In genomic region chr2:39007865-39008264, GRCm38 (mm10) we compare ENCODE assay signal across 8 mouse cellular contexts. TPM values are rescaled to one million over a fixed set of nuclear protein-coding genes. Genes with fewer than 3 reads are reported as not detected.
DNase-seq lines count a peak whose midpoint lies in the region; ATAC-seq and TF ChIP-seq lines count a peak whose summit lies in the region.

No protein-coding gene starts in this region.

- TF ChIP-seq POLR2A in brain, embryonic 14.5 days (IDR thresholded peaks at IDR 0.05; ENCODE audit: borderline replicate concordance, extremely low read depth, insufficient read depth, insufficient read length, poor library complexity, severe bottlenecking), result peak; percentile 91

- H3K9ac ChIP-seq in heart, embryonic 11.5 days (ENCODE audit: low read depth, low read length), result peak overlapping the region; percentile 91
- peak overlapping the region; percentile 94 for H3K9ac ChIP-seq in kidney, embryonic 15.5 days

- H3K4me2 ChIP-seq in heart, embryonic 11.5 days, result peak overlapping the region; percentile 85
- H3K4me2 ChIP-seq in kidney, embryonic 15.5 days, result peak overlapping the region; percentile 78

- H3K4me1 ChIP-seq in heart, embryonic 11.5 days (ENCODE audit: control insufficient read depth, insufficient read depth, low read length), result peaks cover 32% of the 10 kb centered on the region
- H3K4me1 ChIP-seq in kidney, embryonic 15.5 days, result peaks cover 57% of the 10 kb centered on the region

- peak; percentile 94 for DNase-seq in CD4-positive helper T cell, adult 2 months (ENCODE audit: low read depth, low spot score)
- peak; percentile 98 for DNase-seq in brain, embryonic 14.5 days (ENCODE audit: low read depth)
- DNase-seq in liver, result peak; percentile 95
- peak; percentile 82 to 90 for DNase-seq in monocyte, adult 2 months (ENCODE audit: low read depth in 1 of 2, low spot score in 2 of 2)
- peak; percentile 88 to 94 for DNase-seq in spleen, postnatal 14 days (ENCODE audit: low spot score in 2 of 2)

- peak overlapping the region; percentile 79 for H3K4me3 ChIP-seq in heart, embryonic 11.5 days (ENCODE audit: low read depth, low read length)
- H3K4me3 ChIP-seq in kidney, embryonic 15.5 days (replicated peaks), result peak overlapping the region; percentile 90

- H3K9me3 ChIP-seq in heart, embryonic 11.5 days (replicated peaks; ENCODE audit: control insufficient read depth, low read length), result no peaks in the 10 kb centered on the region
- no peaks in the 10 kb centered on the region for H3K9me3 ChIP-seq in kidney, embryonic 15.5 days (replicated peaks)

- under 1% methylated on average over 42 of the region's 44 CpGs for WGBS in heart, embryonic 11.5 days (ENCODE audit: insufficient replicate concordance)
- WGBS in kidney, embryonic 15.5 days, result 0% methylated on average over 39 of the region's 44 CpGs

- ATAC-seq in erythroblast, adult 5-6 weeks (replicated peaks; ENCODE audit: low FRiP score, poor library complexity, severe bottlenecking), result peak; percentile 81
- ATAC-seq in heart, embryonic 11.5 days (replicated peaks; ENCODE audit: insufficient number of reproducible peaks, low FRiP score, low TSS enrichment), result peak; percentile 85
- peak; percentile 88 for ATAC-seq in kidney, embryonic 15.5 days (replicated peaks; ENCODE audit: low FRiP score)

- TF ChIP-seq CTCF in brain, embryonic 14.5 days (IDR thresholded peaks at IDR 0.05; ENCODE audit: borderline replicate concordance, extremely low read depth, insufficient read depth, insufficient read length), result no peak

- H3K27ac ChIP-seq in heart, embryonic 11.5 days (ENCODE audit: low read depth, low read length), result peak overlapping the region; percentile 90
- peak overlapping the region; percentile 98 for H3K27ac ChIP-seq in kidney, embryonic 15.5 days

- H3K36me3 ChIP-seq in heart, embryonic 11.5 days (ENCODE audit: control insufficient read depth, insufficient read depth, low read length), result peaks cover 7% of the 10 kb centered on the region
- peaks cover 33% of the 10 kb centered on the region for H3K36me3 ChIP-seq in kidney, embryonic 15.5 days

- H3K27me3 ChIP-seq in heart, embryonic 11.5 days (ENCODE audit: control insufficient read depth, insufficient read depth, low read length), result no peaks in the 10 kb centered on the region
- no peaks in the 10 kb centered on the region for H3K27me3 ChIP-seq in kidney, embryonic 15.5 days

RNA-seq across cellular contexts. Expression of gene Rpl35, which starts 2.4 kb away (rescaled TPM):
- polyA plus RNA-seq in brain, embryonic 14.5 days (2012; rRNA removed), result 432 and 443 TPM in 2 replicates
- total RNA-seq in erythroblast, adult 5-6 weeks (2015; ENCODE audit: low replicate concordance), result 144 and 170 TPM in 2 replicates
- total RNA-seq in erythroblast, adult 5-6 weeks (2017; ENCODE audit: low replicate concordance), result 142 and 181 TPM in 2 replicates
- 768 and 887 TPM in 2 replicates for polyA plus RNA-seq in heart, embryonic 11.5 days (2014; fragmentation: Nextera tagmentation; extraction: Ambion mirVana)
- 1,044 and 1,085 TPM in 2 replicates for polyA plus RNA-seq in kidney, embryonic 15.5 days (2015; fragmentation: Nextera tagmentation; extraction: Ambion mirVana)

RNA-seq across cellular contexts. Expression of gene Arpc5l, which starts 2.7 kb away (rescaled TPM):
- 69.9 and 74.3 TPM in 2 replicates for polyA plus RNA-seq in brain, embryonic 14.5 days (2012; rRNA removed)
- 25.6 and 27.8 TPM in 2 replicates for total RNA-seq in erythroblast, adult 5-6 weeks (2015; ENCODE audit: low replicate concordance)
- total RNA-seq in erythroblast, adult 5-6 weeks (2017; ENCODE audit: low replicate concordance), result 13.5 and 14.1 TPM in 2 replicates
- polyA plus RNA-seq in heart, embryonic 11.5 days (2014; fragmentation: Nextera tagmentation; extraction: Ambion mirVana), result 82.9 and 97.0 TPM in 2 replicates
- 131 and 132 TPM in 2 replicates for polyA plus RNA-seq in kidney, embryonic 15.5 days (2015; fragmentation: Nextera tagmentation; extraction: Ambion mirVana)

RNA-seq across cellular contexts. Expression of gene Wdr38, which starts 10.6 kb away (rescaled TPM):
- polyA plus RNA-seq in brain, embryonic 14.5 days (2012; rRNA removed), result 1.2 and 1.4 TPM in 2 replicates
- total RNA-seq in erythroblast, adult 5-6 weeks (2015; ENCODE audit: low replicate concordance), result 0.19 TPM in 1 of 2 replicates, not detected in the other
- not detected in 2 replicates for total RNA-seq in erythroblast, adult 5-6 weeks (2017; ENCODE audit: low replicate concordance)
- 0.65 and 1.3 TPM in 2 replicates for polyA plus RNA-seq in heart, embryonic 11.5 days (2014; fragmentation: Nextera tagmentation; extraction: Ambion mirVana)
- polyA plus RNA-seq in kidney, embryonic 15.5 days (2015; fragmentation: Nextera tagmentation; extraction: Ambion mirVana), result 1.9 and 2.1 TPM in 2 replicates

RNA-seq across cellular contexts. Expression of gene Golga1, which starts 57.5 kb away (rescaled TPM):
- 37.9 and 48.5 TPM in 2 replicates for polyA plus RNA-seq in brain, embryonic 14.5 days (2012; rRNA removed)
- total RNA-seq in erythroblast, adult 5-6 weeks (2015; ENCODE audit: low replicate concordance), result 4.2 and 8.6 TPM in 2 replicates
- 21.7 and 25.6 TPM in 2 replicates for total RNA-seq in erythroblast, adult 5-6 weeks (2017; ENCODE audit: low replicate concordance)
- polyA plus RNA-seq in heart, embryonic 11.5 days (2014; fragmentation: Nextera tagmentation; extraction: Ambion mirVana), result 19.3 and 23.2 TPM in 2 replicates
- 23.5 and 28.4 TPM in 2 replicates for polyA plus RNA-seq in kidney, embryonic 15.5 days (2015; fragmentation: Nextera tagmentation; extraction: Ambion mirVana)

Comparison
In these comparisons a context has a peak if more than half of its experiments do, and no peak if none do; other contexts are left out.
1. Peak in every context shown above with its lines: DNase-seq, ATAC-seq, H3K4me3 ChIP-seq and H3K27ac ChIP-seq.